Mouse (Mus musculus) thymus, adult 18-20 months (tissue): ENCODE results near the gene Scai.
"Not testable (repeated sequence)": the region's sequence is repeated elsewhere in the genome, so short reads cannot be mapped to it uniquely, and the experiment has no call there.

Source experiments
- DNase-seq, 2 experiments: peaks; one replicate each; pipeline ENCODE4 v3.0.0; 2022; ENCODE audit warnings: mixed read lengths in 2 of 2

Gene Scai

GRCm38 (mm10) chr2:39129526-39130326 lies 60.8 kb downstream of the Scai start:
- DNase-seq = no peak

GRCm38 (mm10) chr2:39124167-39124566 lies 66.4 kb downstream of the Scai start:
- no peak for DNase-seq

GRCm38 (mm10) chr2:39121137-39121536 lies 69.4 kb downstream of the Scai start:
- DNase-seq = no peak

GRCm38 (mm10) chr2:39116583-39116982 lies 74.0 kb downstream of the Scai start:
- DNase-seq = no peak

GRCm38 (mm10) chr2:39114093-39114492 lies 76.4 kb downstream of the Scai start:
- no peak for DNase-seq

- DNase-seq = no peak
Measured at GRCm38 (mm10) chr2:39110514-39110913, 80.0 kb downstream of the Scai start.

GRCm38 (mm10) chr2:39109712-39110111 lies 80.8 kb downstream of the Scai start:
- not testable (repeated sequence) for DNase-seq

- not testable (repeated sequence) for DNase-seq
Measured at GRCm38 (mm10) chr2:39099951-39100350, 90.6 kb downstream of the Scai start.

- no peak for DNase-seq
Measured at GRCm38 (mm10) chr2:39097993-39098392, 92.5 kb downstream of the Scai start.

- DNase-seq = no peak
Measured at GRCm38 (mm10) chr2:39091966-39092365, 98.6 kb downstream of the Scai start.

GRCm38 (mm10) chr2:39082706-39083105 lies 107.8 kb downstream of the Scai start:
- no peak for DNase-seq

GRCm38 (mm10) chr2:39070666-39071065 lies 119.9 kb downstream of the Scai start:
- no peak for DNase-seq

- DNase-seq = no peak
Measured at GRCm38 (mm10) chr2:39069096-39069495, 121.4 kb downstream of the Scai start.

- DNase-seq = peak; percentile 88
Measured at GRCm38 (mm10) chr2:39065400-39065987, 125.0 kb downstream of the Scai start, which contains the start of gene Golga1. Golga1 (minus strand) TSS chr2:39065541.

GRCm38 (mm10) chr2:39064687-39065399 lies 125.7 kb downstream of the Scai start:
- no peak for DNase-seq

GRCm38 (mm10) chr2:39048515-39048914 lies 142.0 kb downstream of the Scai start:
- no peak for DNase-seq

GRCm38 (mm10) chr2:39040215-39040614 lies 150.3 kb downstream of the Scai start:
- DNase-seq = no peak

GRCm38 (mm10) chr2:39031611-39032010 lies 158.9 kb downstream of the Scai start:
- no peak for DNase-seq

GRCm38 (mm10) chr2:39020004-39020403 lies 170.5 kb downstream of the Scai start:
- no peak for DNase-seq

GRCm38 (mm10) chr2:39016581-39016980 lies 174.0 kb downstream of the Scai start:
- DNase-seq = no peak
